Mouse (Mus musculus) adipose tissue, adult 10 weeks (tissue): ENCODE results near the gene Hdgfl3. TPM values are rescaled to one million over a fixed set of nuclear protein-coding genes. Genes with fewer than 3 reads are reported as not detected.

Source experiments
- polyA plus RNA-seq: library from polyadenylated mRNA; stranded (reverse); fragments of 350-450 nt; fragmentation: Illumina TruSeq; extraction: RNeasy Lipid Tissue Mini Kit (QIAGEN cat#74804); gene quantifications from one replicate; pipeline ENCODE4 v1.2.3, GENCODE M21; 2014; ENCODE audit warnings: low read depth, low replicate concordance

Hdgfl3 gene
- 9.5 TPM for polyA plus RNA-seq

GRCm38 (mm10) chr7:81934267-81934745, at the start of gene Hdgfl3:
Hdgfl3 (minus strand) TSS chr7:81934473.

GRCm38 (mm10) chr7:81858968-81859721, 75.1 kb downstream of the Hdgfl3 start, which contains the start of gene Tm6sf1:
Tm6sf1 (plus strand) TSS chr7:81859001.

DNA sequence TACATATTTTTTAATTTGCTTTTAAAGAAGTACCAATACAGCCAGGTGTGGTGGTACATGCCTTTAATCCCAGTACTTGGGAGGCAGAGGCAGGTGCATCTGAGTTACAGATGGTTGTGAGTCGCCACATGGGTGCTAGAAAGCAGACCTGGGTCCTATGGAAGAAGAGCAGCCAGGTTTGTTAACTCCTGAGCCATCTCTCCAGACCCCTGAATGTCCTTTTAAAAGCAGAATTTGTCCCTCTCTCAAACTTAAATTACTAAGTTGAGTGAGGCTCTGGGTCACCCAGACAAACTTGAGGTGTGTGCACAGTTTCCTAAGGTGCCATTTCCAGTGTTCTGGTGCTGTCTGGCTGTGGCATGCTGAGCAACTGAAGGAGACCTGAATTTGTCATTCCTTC, 78.6 kb downstream of the Hdgfl3 start, which contains the start of gene Gm10160:
Gene Gm10160 (minus strand): TSS at position 101 of the 400 bp plus-strand sequence.

Other genes starting within 250 kb of the Hdgfl3 start
- 2.7 TPM for gene Homer2, start 226.9 kb downstream of the Hdgfl3 start, polyA plus RNA-seq
- gene Ramac, start 171.5 kb downstream of the Hdgfl3 start, polyA plus RNA-seq: 68.7 TPM
- gene 3110040N11Rik, start 145.0 kb downstream of the Hdgfl3 start, polyA plus RNA-seq: 32.6 TPM
- 91.0 TPM for gene Btbd1, start 105.0 kb downstream of the Hdgfl3 start, polyA plus RNA-seq
- gene Gm10160, start 78.7 kb downstream of the Hdgfl3 start, polyA plus RNA-seq: not detected
- gene Tm6sf1, start 75.5 kb downstream of the Hdgfl3 start, polyA plus RNA-seq: 23.4 TPM
- 2.7 TPM for gene Bnc1, start 57.8 kb upstream of the Hdgfl3 start, polyA plus RNA-seq
- 11.7 TPM for gene Sh3gl3, start 239.4 kb upstream of the Hdgfl3 start, polyA plus RNA-seq